Mouse (Mus musculus): Measurements from ENCODE around the gene Gm36176. TPM values are rescaled to one million over a fixed set of nuclear protein-coding genes. Genes with fewer than 3 reads are reported as not detected.
A peak's percentile ranks its signal among the peaks of the same experiment; 100 is the strongest.
"Not testable (repeated sequence)": the region's sequence is repeated elsewhere in the genome, so short reads cannot be mapped to it uniquely, and the experiment has no call there.

Gene Gm36176
- not detected for total RNA-seq (2021)
- long read RNA-seq, experiment 1, result 0 reads
- long read RNA-seq, experiment 2, result 0 reads

DNA sequence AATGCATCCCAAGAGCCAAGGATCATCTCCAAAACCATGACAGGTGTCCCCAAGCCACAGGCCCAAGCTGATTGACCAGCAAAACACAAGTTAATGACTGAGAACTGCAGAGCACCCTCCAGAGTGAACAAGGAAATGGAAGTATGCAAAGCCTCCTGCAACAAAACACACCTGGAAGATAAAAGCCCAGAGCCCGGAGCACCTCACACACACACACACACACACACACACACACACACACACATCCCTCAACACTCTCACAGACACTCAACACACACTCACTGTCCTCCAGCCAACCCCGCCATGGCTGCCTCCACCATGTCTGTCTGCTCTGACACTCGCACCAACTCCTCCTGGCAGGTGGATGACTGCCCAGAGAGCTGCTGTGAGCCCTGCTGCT, at the start of gene Gm36176:
TSS of gene Gm36176 (plus strand) at position 301 of the 400 bp plus-strand sequence.
- no peak within 1 kb of the TSS for H3K27ac ChIP-seq
- no peak for TF ChIP-seq CTCF (conservative IDR thresholded peaks at IDR 0.05)
- H3K4me3 ChIP-seq, result no peak within 1 kb of the TSS
- no peak for DNase-seq (ENCODE audit: low spot score in 2 of 2)

- no peak for DNase-seq (ENCODE audit: low spot score in 2 of 2)
- Histone ChIP-seq H3K27ac (no peak overlapping the region), H3K4me3 (no peak overlapping the region)
- TF ChIP-seq CTCF (conservative IDR thresholded peaks at IDR 0.05), result no peak
Measured at GRCm38 (mm10) chr10:77797677-77798076, 48.9 kb upstream of the Gm36176 start.

DNA sequence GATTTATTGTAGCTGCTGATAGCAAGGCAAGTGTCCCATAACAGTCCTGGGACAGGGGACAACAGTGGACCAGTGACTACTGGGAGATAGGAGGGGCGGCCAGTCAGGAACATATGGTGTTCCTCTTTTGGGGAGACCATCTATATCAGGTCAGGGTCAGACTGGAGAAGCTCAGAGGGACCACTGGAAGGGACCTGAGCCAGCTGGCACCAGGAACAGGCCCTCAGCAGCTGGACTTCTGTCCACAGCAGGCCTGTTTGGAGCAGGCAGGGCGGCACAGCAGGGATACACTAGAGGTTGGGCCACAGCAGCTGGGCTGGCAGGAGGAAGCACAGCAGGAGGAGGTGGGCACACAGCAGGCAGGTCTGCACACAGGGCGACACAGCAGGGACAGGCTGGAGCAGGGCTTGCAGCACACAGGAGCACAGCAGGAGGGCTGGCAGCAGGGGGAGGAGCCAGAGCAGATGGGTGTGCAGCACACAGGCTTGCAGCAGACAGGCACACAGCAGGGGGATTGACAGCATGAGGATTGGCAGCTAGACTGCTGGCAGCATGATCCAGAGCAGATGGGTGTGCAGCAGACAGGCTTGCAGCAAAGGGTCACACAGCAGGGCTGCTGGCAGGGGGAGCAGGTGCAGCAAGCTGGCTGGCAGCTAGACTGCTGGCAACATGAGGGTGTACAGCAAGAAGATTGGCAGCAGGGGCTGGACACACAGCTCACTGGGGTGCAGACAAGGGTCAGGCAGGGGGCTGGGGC, 48.3 kb upstream of the Gm36176 start:
- not testable (repeated sequence) for H3K27ac ChIP-seq; DNase-seq (ENCODE audit: low spot score in 2 of 2); H3K4me3 ChIP-seq

DNA sequence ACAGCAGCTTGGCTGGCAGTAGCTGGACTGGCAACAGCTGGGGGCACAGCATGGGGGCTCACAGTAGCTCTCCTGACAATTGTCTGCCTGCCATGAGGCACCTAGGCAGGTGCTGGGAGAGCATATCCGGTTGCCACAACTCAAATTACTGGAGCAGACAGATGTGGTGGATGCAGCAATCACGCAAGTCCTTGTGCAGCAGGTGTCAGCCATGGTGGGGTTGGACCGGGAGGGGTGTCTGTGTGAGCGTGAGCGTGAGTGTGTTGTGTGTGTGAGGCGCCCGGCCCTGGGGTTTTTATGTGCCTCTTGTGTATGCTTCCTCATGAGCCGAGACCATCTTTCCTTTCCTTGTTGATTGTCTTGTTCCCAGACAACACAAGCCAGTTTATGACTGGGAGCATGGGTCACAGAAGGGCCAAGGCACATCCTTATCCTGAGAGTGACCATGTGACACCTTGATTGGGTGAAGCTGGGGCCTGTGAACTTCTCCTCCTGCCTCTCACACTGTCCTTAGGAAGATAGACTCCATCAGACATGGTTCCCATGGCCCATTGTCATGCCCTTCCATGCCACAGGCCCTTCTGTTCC, 47.6 kb upstream of the Gm36176 start, which contains the start of gene Gm19668:
TSS of gene Gm19668 (minus strand) at position 213 of the 588 bp plus-strand sequence.
- Histone ChIP-seq H3K4me3 (no peak within 1 kb of the TSS), H3K27ac (no peak within 1 kb of the TSS)
- no peak for TF ChIP-seq CTCF (conservative IDR thresholded peaks at IDR 0.05)
- DNase-seq (ENCODE audit: low spot score in 2 of 2), result no peak

GRCm38 (mm10) chr10:77804095-77804494, 42.5 kb upstream of the Gm36176 start:
- Histone ChIP-seq H3K4me3 (no peak overlapping the region), H3K27ac (no peak overlapping the region)
- TF ChIP-seq CTCF (conservative IDR thresholded peaks at IDR 0.05), result no peak
- no peak for DNase-seq (ENCODE audit: low spot score in 2 of 2)

DNA sequence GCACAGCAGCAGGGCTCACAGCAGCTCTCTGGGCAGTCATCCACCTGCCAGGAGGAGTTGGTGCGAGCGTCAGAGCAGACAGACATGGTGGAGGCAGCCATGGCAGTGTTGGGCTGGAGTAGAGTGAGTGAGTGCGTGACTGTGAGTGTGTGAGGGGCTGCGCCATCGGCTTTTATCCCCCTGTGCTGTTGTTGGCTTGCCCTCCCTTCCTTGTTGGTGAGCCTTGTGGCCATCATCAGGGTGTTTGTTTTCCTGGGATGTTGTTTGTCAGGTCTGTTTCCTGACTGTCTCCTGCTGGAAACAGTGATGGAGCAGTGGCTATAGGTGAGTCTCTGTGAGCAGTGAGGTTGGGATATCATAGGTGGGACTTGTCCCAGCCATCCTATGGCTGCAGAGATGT, 34.9 kb upstream of the Gm36176 start, which contains the start of gene Gm9507:
TSS of gene Gm9507 (minus strand) at position 101 of the 400 bp plus-strand sequence.
- DNase-seq (ENCODE audit: low spot score in 2 of 2), result no peak

DNA sequence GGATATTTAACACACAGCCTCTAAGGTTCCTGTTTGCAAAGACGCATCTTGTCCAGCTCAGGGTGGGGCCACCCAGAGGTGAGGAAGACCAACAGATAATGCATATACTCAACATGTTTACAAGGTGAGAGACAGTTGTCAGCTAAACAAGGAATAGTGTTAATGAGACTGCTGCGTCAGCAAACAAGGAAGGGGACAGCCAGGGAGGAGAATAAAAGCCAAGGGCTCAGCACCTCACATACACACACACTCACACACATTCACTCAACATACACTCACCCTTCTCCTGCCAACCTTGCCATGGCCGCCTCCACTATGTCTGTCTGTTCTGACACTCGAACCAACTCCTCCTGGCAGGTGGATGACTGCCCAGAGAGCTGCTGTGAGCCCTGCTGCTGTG, 32.2 kb upstream of the Gm36176 start, which contains the start of gene Gm2696:
TSS of gene Gm2696 (plus strand) at position 301 of the 400 bp plus-strand sequence.
- DNase-seq (ENCODE audit: low spot score in 2 of 2), result no peak
- no peak for TF ChIP-seq CTCF (conservative IDR thresholded peaks at IDR 0.05)
- no peak within 1 kb of the TSS for H3K27ac ChIP-seq

More for the DNA sequence above, 34.9 kb upstream of the Gm36176 start, which contains the start of gene Gm9507:
- no peak for TF ChIP-seq CTCF (conservative IDR thresholded peaks at IDR 0.05)
- Histone ChIP-seq H3K27ac (no peak within 1 kb of the TSS), H3K4me3 (no peak within 1 kb of the TSS)

DNA sequence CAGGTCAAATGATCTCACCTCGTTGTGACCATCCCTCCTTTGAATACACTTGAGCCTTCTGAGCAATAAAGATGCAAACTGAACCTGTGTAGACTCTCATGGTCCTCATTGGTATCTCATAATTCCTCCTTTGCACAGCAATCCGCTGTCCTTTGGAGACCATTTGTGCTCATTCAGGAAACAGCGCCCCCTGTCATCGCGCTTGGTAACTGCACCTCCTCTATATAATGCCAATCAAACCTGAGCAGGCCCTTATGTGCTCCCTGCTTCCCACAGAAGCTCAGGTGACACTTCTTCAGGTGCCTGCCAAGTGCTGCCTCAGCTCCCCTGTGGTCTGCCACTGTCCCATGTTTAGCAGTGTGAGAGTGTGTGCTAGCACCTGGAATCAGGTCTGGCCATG, 31.1 kb upstream of the Gm36176 start:
- peak; percentile 72 for TF ChIP-seq CTCF (conservative IDR thresholded peaks at IDR 0.05)
- DNase-seq (ENCODE audit: low spot score in 2 of 2), result no peak
- H3K4me3 ChIP-seq, result no peak overlapping the region
- H3K27ac ChIP-seq, result no peak overlapping the region

More for the DNA sequence above, 32.2 kb upstream of the Gm36176 start, which contains the start of gene Gm2696:
- no peak within 1 kb of the TSS for H3K4me3 ChIP-seq

DNA sequence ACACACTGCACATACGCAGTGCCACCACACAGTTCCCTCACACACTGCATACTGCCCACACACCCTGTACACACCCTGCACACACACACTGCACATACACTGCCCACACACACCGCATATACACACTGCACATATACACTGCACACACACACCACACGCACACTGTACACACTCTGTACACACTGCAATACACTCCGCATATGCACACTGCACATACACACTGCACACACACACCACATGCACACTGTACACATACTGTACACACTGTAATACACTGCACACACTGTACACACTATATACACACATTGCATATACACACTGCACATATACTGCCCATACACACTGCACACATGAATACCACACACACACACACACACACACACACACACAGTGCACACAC, 28.1 kb upstream of the Gm36176 start:
- H3K27ac ChIP-seq, result no peak overlapping the region
- no peak overlapping the region for H3K4me3 ChIP-seq
- no peak for DNase-seq (ENCODE audit: low spot score in 2 of 2)
- no peak for TF ChIP-seq CTCF (conservative IDR thresholded peaks at IDR 0.05)

- Histone ChIP-seq H3K4me3 (no peak overlapping the region), H3K27ac (no peak overlapping the region)
- TF ChIP-seq CTCF (conservative IDR thresholded peaks at IDR 0.05), result no peak
- DNase-seq (ENCODE audit: low spot score in 2 of 2), result no peak
Measured at GRCm38 (mm10) chr10:77819203-77819602, 27.4 kb upstream of the Gm36176 start.

GRCm38 (mm10) chr10:77826951-77827350, 19.7 kb upstream of the Gm36176 start, which contains the start of gene Krtap10-4:
Krtap10-4 (minus strand) TSS chr10:77827095.
- H3K27ac ChIP-seq, result no peak within 1 kb of the TSS
- no peak within 1 kb of the TSS for H3K4me3 ChIP-seq
- TF ChIP-seq CTCF (conservative IDR thresholded peaks at IDR 0.05), result no peak
- DNase-seq (ENCODE audit: low spot score in 2 of 2), result no peak

GRCm38 (mm10) chr10:77835647-77836046, 11.0 kb upstream of the Gm36176 start, which contains the start of gene Krtap10-10:
Krtap10-10 (plus strand) TSS chr10:77835947.
- Histone ChIP-seq H3K4me3 (no peak within 1 kb of the TSS), H3K27ac (no peak within 1 kb of the TSS)
- no peak for DNase-seq (ENCODE audit: low spot score in 2 of 2)
- TF ChIP-seq CTCF (conservative IDR thresholded peaks at IDR 0.05), result no peak

GRCm38 (mm10) chr10:77839006-77839405, 7.6 kb upstream of the Gm36176 start:
- no peak overlapping the region for H3K27ac ChIP-seq
- no peak overlapping the region for H3K4me3 ChIP-seq
- no peak for TF ChIP-seq CTCF (conservative IDR thresholded peaks at IDR 0.05)
- DNase-seq (ENCODE audit: low spot score in 2 of 2), result no peak
